Mouse (Mus musculus) small intestine, adult 10 weeks (tissue): Measurements from ENCODE around the gene Snx29. TPM values are rescaled to one million over a fixed set of nuclear protein-coding genes. Genes with fewer than 3 reads are reported as not detected.

Experiments
- polyA plus RNA-seq: library from polyadenylated mRNA; stranded (reverse); fragments of 350-450 nt; fragmentation: Illumina TruSeq; extraction: RNeasy Lipid Tissue Mini Kit (QIAGEN cat#74804); gene quantifications from one replicate; pipeline ENCODE4 v1.2.3, GENCODE M21; 2014; ENCODE audit warnings: low replicate concordance

Snx29 gene
- 1.5 TPM for polyA plus RNA-seq

GRCm38 (mm10) chr16:11322409-11323323, at the start of gene Snx29:
Snx29 (plus strand) TSS chr16:11322908.

GRCm38 (mm10) chr16:11313512-11313911, 9.2 kb upstream of the Snx29 start, which contains the start of gene Tnfrsf17:
Tnfrsf17 (plus strand) TSS chr16:11313812.

Other genes starting within 250 kb of the Snx29 start
- 14.9 TPM for gene Txndc11, start 188.3 kb upstream of the Snx29 start, polyA plus RNA-seq
- 544 TPM for gene Zc3h7a, start 146.5 kb upstream of the Snx29 start, polyA plus RNA-seq
- 125 TPM for gene Rsl1d1, start 119.6 kb upstream of the Snx29 start, polyA plus RNA-seq
- 341 TPM for gene Gspt1, start 68.6 kb upstream of the Snx29 start, polyA plus RNA-seq
- gene Tnfrsf17, start 9.1 kb upstream of the Snx29 start, polyA plus RNA-seq: not detected